Mouse (Mus musculus): ENCODE data around the gene Tenm4.

GRCm38 (mm10) chr7:96130763-96131162 is 40.3 kb upstream of the Tenm4 start:
- TF ChIP-seq CTCF (IDR thresholded peaks at IDR 0.05; ENCODE audit: low read depth) (no peak), EP300 (IDR thresholded peaks at IDR 0.05; ENCODE audit: low read depth) (no peak)

All from liver, embryonic 14.5 days (tissue).